Mouse (Mus musculus): ENCODE measurements around the gene Sf3a3. TPM values are rescaled to one million over a fixed set of nuclear protein-coding genes. Genes with fewer than 3 reads are reported as not detected.

Sf3a3 gene
- polyA plus RNA-seq, 1 experiment from 2014 or later: 125 TPM

MicroRNAs within 50 kb of the gene (microRNA counts, 519-probe panel; counts per million panel counts)
- microRNA mmu-miR-697 (35.7 counts per million), microRNA mmu-miR-698 (35.7 counts per million)

Small RNA genes lying within 50 kb of the gene (microRNA-seq; reads per million reads assigned to microRNA genes)
- gene Gm24721 (not detected), gene Mir697 (not detected), gene Mir698 (not detected)

Other genes starting within 250 kb of the Sf3a3 start
- not detected in 2 replicates for gene 3100002H09Rik, start 104.0 kb upstream of the Sf3a3 start, polyA plus RNA-seq (2015; fragmentation: Nextera tagmentation; extraction: Ambion mirVana)
- 0.04 TPM in 1 of 2 replicates, not detected in the other for gene Pou3f1, start 58.0 kb upstream of the Sf3a3 start, polyA plus RNA-seq (2015; fragmentation: Nextera tagmentation; extraction: Ambion mirVana)
- gene Utp11, start 21.2 kb upstream of the Sf3a3 start, polyA plus RNA-seq (2015; fragmentation: Nextera tagmentation; extraction: Ambion mirVana): 51.8 and 58.6 TPM in 2 replicates
- 5.1 and 5.2 TPM in 2 replicates for gene Fhl3, start 14.1 kb upstream of the Sf3a3 start, polyA plus RNA-seq (2015; fragmentation: Nextera tagmentation; extraction: Ambion mirVana)
- 27.0 and 27.5 TPM in 2 replicates for gene Inpp5b, start 27.1 kb downstream of the Sf3a3 start, polyA plus RNA-seq (2015; fragmentation: Nextera tagmentation; extraction: Ambion mirVana)
- 8.5 and 11.1 TPM in 2 replicates for gene Mtf1, start 87.3 kb downstream of the Sf3a3 start, polyA plus RNA-seq (2015; fragmentation: Nextera tagmentation; extraction: Ambion mirVana)
- gene Yrdc, start 135.9 kb downstream of the Sf3a3 start, polyA plus RNA-seq (2015; fragmentation: Nextera tagmentation; extraction: Ambion mirVana): 27.3 and 29.5 TPM in 2 replicates
- 35.3 and 35.8 TPM in 2 replicates for gene 1110065P20Rik, start 136.4 kb downstream of the Sf3a3 start, polyA plus RNA-seq (2015; fragmentation: Nextera tagmentation; extraction: Ambion mirVana)
- gene Maneal, start 147.4 kb downstream of the Sf3a3 start, polyA plus RNA-seq (2015; fragmentation: Nextera tagmentation; extraction: Ambion mirVana): 0.36 and 0.44 TPM in 2 replicates
- gene Epha10, start 166.1 kb downstream of the Sf3a3 start, polyA plus RNA-seq (2015; fragmentation: Nextera tagmentation; extraction: Ambion mirVana): 0.07 and 0.15 TPM in 2 replicates
- 9.1 and 9.3 TPM in 2 replicates for gene 9930104L06Rik, start 222.3 kb downstream of the Sf3a3 start, polyA plus RNA-seq (2015; fragmentation: Nextera tagmentation; extraction: Ambion mirVana)
- gene Cdca8, start 224.5 kb downstream of the Sf3a3 start, polyA plus RNA-seq (2015; fragmentation: Nextera tagmentation; extraction: Ambion mirVana): 105 and 126 TPM in 2 replicates